Mouse (Mus musculus) stomach, postnatal 0 days (tissue): ENCODE measurements around the gene Gla. TPM values are rescaled to one million over a fixed set of nuclear protein-coding genes. Genes with fewer than 3 reads are reported as not detected.
A peak's percentile ranks its signal among the peaks of the same experiment; 100 is the strongest.

Experiments used
- ATAC-seq: fragments of 200-750 bp; cut with Nextera tagmentation; 2 replicates; pipeline ENCODE4 v1.8.0; 2017; ENCODE audit not compliant: low FRiP score, low TSS enrichment
- DNase-seq: peaks from one replicate; pipeline ENCODE4 v3.0.0-alpha.2; 2016; ENCODE audit warnings: low spot score
- H3K27ac ChIP-seq: fragments of 300-500 bp; sonication (generic); replicated peaks from 2 replicates; pipeline ENCODE4 v1.5.1; 2014; ENCODE audit warnings: mild to moderate bottlenecking, control low read depth
- H3K27me3 ChIP-seq: fragments of 300-500 bp; sonication (generic); 2 replicates; pipeline ENCODE4 v1.6.1; 2014; ENCODE audit warnings: low read length; ENCODE audit not compliant: control insufficient read depth, insufficient read depth
- H3K36me3 ChIP-seq: fragments of 300-500 bp; sonication (generic); 2 replicates; pipeline ENCODE4 v1.6.1; 2014; ENCODE audit warnings: low read length, mixed read lengths; ENCODE audit not compliant: control insufficient read depth, insufficient read depth
- H3K4me1 ChIP-seq: fragments of 300-500 bp; sonication (generic); replicated peaks from 2 replicates; pipeline ENCODE4 v1.6.1; 2014; ENCODE audit warnings: antibody characterized with exemption; ENCODE audit not compliant: control insufficient read depth, insufficient read depth
- H3K4me2 ChIP-seq: fragments of 300-500 bp; sonication (generic); replicated peaks from 2 replicates; pipeline ENCODE4 v1.6.1; 2014; ENCODE audit warnings: low read depth, mild to moderate bottlenecking, control low read depth, moderate library complexity
- H3K4me3 ChIP-seq: fragments of 300-500 bp; sonication (generic); 2 replicates; pipeline ENCODE4 v1.5.1; 2014; ENCODE audit warnings: low read depth, low read length, control low read depth
- H3K9ac ChIP-seq: fragments of 300-500 bp; sonication (generic); 2 replicates; pipeline ENCODE4 v1.6.1; 2014; ENCODE audit warnings: mild to moderate bottlenecking, low read length, control low read depth, mixed read lengths
- H3K9me3 ChIP-seq: fragments of 300-500 bp; sonication (generic); 2 replicates; pipeline ENCODE4 v1.6.1; 2016; ENCODE audit warnings: low read length; ENCODE audit not compliant: control insufficient read depth
- CTCF ChIP-seq: IDR thresholded peaks from 2 replicates; pipeline ENCODE4 v1.5.1; 2016; ENCODE audit warnings: antibody characterized with exemption, low read depth, mild to moderate bottlenecking, moderate library complexity
- EP300 ChIP-seq: optimal IDR thresholded peaks from 2 replicates; pipeline ENCODE3; 2016; ENCODE audit warnings: antibody characterized with exemption
- WGBS: fragments of 180-500 bp; shearing (Covaris S2); extraction: QIAGEN DNeasy Blood & Tissue Kit; methylation state at CpG from one replicate; pipeline ENCODE4 v1.1.7; 2014; 5-methylcytosine and 5-hydroxymethylcytosine counted together
- polyA plus RNA-seq: library from polyadenylated mRNA; unstranded; fragments of >200 nt; fragmentation: Nextera tagmentation; extraction: Ambion mirVana; gene quantifications from 2 replicates; pipeline ENCODE4 v1.2.1, GENCODE M21; 2015

Gla gene
- polyA plus RNA-seq, 1 experiment from 2014 or later: 3.6 TPM

DNA sequence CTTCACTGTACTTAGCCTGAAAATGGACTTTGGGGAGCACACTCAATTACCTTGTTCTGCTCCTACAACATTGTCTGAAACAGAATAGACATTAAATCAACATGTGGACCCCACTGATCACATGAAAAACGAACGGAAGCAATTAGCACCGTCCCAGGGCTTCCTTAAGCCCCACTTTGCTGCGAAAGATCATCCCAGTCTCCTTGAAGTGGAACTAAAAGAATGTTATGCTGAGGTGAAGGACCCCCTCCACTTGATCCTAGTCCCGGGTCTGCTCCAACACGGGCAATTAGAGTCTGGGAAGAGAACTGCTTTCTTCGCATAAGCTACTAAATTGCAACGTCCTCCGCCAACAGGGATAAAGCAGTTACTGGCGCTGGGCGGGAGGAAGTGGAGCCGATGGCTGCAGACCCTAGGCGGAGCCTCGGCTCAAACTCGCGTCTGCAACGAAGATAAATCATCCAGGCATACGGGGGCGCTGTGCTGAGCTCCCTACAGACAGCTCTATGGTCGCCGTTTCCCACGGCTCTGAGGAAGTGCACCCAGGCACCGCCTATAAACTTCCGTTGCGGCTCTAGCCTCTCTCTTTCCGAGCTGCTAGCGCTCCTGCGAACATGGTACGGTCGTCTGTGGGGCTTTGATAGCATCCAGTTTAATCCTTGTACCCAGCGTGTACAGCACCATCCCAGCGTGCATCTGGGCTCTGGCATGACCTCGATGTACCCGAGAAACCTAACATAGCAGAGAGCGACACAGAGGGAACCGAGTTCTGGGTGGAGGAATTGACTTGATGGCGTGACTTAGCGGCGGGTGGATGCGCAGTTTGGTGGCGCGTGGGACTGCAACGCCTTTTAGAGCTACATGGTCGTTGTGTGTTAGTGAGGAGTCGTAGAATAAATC is 15.6 kb downstream of the Gla start, which contains the start of gene Rpl36a:
Rpl36a (plus strand) TSS at position 552 of the 900 bp plus-strand sequence.
- 12% methylated on average over 45 of the region's 45 CpGs for WGBS
- Histone ChIP-seq H3K4me3 (peak within 1 kb of the TSS; percentile 43), H3K9me3 (no peaks in the 10 kb centered on the region), H3K4me1 (no peaks in the 10 kb centered on the region), H3K27ac (peak within 1 kb of the TSS; percentile 85), H3K36me3 (no peaks in the 10 kb centered on the region), H3K4me2 (peak within 1 kb of the TSS; percentile 53), H3K9ac (peak within 1 kb of the TSS; percentile 61), H3K27me3 (no peaks in the 10 kb centered on the region)
- ATAC-seq (peak; percentile 97), DNase-seq (peak; percentile 88)
- TF ChIP-seq EP300: no peak
- TF ChIP-seq CTCF: peak; percentile 79

DNA sequence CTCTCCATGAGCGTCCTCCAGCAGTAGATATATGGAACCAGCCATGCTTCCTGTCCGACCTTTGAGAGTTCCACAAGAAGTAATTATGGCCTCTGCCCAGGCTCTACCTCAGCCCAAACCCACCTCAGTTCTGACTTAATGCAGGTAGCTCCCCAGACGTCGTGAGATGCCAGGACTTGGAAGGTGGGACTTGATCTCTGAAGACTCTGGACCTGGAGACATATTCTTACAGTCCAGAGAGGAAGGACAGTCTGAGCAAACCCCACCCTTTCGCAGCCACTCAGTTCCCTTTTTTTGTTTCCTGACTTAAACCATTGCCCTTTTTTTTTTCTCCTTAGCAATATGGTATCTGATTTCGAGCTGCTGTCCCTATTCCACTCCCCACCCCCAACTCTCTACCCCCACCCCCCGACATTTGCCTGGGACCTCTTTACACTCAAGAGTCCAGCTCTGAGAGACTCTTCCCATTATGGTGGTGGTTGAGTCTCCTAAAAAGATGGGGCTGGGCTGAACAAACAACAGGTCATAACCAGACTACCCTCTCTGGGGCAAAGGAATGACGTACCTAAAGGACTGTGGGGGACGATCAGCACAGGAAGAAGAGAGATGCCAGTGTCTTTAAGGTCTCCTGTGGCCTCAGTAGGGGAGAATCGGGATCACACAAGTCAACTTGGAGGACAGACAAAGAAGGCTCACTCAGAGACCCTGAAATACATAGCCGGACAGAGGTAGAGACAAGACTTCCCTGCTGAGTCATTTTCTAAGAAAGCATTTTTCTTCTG is 17.8 kb downstream of the Gla start, which contains the start of gene Btk:
Btk (minus strand) TSS at position 683 of the 782 bp plus-strand sequence.
- no peak within 1 kb of the TSS for H3K9ac ChIP-seq
- no peak within 1 kb of the TSS for H3K4me3 ChIP-seq
- H3K4me1 ChIP-seq: no peaks in the 10 kb centered on the region
- no peaks in the 10 kb centered on the region for H3K9me3 ChIP-seq
- DNase-seq: no peak
- TF ChIP-seq EP300 (no peak), CTCF (no peak)
- ATAC-seq: no peak
- no peaks in the 10 kb centered on the region for H3K36me3 ChIP-seq
- 75% methylated on average over 11 of the region's 11 CpGs for WGBS
- no peaks in the 10 kb centered on the region for H3K27me3 ChIP-seq
- H3K4me2 ChIP-seq: no peak within 1 kb of the TSS
- no peak within 1 kb of the TSS for H3K27ac ChIP-seq

DNA sequence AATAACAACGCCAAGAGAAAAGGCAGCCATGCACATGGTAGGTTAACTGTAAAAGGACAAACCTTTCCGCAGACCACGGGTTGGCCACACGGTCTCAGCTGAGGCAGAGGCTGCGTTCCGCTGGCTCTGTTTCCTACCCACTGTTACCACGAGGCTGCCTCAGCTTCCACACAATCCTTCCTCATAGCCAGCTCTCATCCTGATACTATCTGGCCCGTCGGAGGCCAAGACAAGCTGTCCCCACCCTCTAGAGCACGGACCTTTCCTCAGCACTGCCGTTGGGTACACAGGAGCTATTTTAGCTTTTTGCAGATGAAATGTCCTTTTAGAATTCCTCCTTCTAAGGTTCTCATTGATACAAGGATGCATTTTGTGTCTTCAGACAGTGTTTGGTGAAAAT is 18.7 kb downstream of the Gla start:
- H3K27ac ChIP-seq: no peak overlapping the region
- H3K36me3 ChIP-seq: no peaks in the 10 kb centered on the region
- DNase-seq: no peak
- H3K4me3 ChIP-seq: no peak overlapping the region
- no peaks in the 10 kb centered on the region for H3K9me3 ChIP-seq
- no peaks in the 10 kb centered on the region for H3K4me1 ChIP-seq
- no peak overlapping the region for H3K4me2 ChIP-seq
- ATAC-seq: no peak
- H3K27me3 ChIP-seq: no peaks in the 10 kb centered on the region
- TF ChIP-seq EP300 (no peak), CTCF (no peak)
- H3K9ac ChIP-seq: no peak overlapping the region
- 81% methylated on average over 11 of the region's 11 CpGs for WGBS

DNA sequence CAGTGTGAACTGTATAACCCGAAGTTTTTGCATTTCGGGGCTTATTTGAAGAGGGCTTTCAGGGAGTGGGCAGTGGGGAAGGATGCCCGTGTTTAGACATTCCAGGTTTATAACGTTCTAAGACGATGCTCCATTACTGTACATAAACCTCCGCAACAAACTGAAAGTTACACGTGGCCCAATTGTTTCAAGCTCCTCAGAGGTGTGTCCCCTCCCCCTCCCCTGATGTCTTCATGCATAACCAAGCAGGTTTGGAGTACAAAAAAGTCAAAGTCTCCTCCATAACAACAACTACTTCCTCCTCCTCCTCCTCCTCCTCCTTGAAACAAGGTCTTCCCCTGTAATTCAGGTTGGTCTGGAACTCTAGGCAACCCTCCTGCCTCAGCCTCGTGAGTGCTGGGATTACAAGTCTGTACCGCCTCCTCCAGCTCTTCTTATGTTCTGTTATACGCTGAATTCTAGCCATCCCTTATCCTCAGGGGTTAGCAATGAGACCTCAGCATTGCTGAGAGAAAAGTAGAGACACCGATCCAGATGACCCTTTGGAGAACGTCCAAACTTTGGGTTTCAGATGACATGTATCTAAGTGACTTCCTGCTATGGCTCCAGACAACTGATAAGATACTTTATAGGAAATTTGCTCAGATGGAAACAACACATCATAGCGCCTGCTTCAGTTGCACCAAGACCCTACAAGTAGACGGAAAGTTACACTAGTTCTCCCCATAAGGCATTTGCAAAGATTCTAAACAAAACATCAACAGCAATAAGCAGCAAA is 20.2 kb downstream of the Gla start:
- Histone ChIP-seq H3K4me1 (no peaks in the 10 kb centered on the region), H3K36me3 (no peaks in the 10 kb centered on the region), H3K4me2 (no peak overlapping the region), H3K27ac (no peak overlapping the region), H3K4me3 (no peak overlapping the region), H3K9ac (no peak overlapping the region), H3K9me3 (no peaks in the 10 kb centered on the region), H3K27me3 (no peaks in the 10 kb centered on the region)
- ATAC-seq: no peak
- no peak for DNase-seq
- 80% methylated on average over 14 of the region's 14 CpGs for WGBS
- TF ChIP-seq EP300: no peak
- TF ChIP-seq CTCF: no peak

DNA sequence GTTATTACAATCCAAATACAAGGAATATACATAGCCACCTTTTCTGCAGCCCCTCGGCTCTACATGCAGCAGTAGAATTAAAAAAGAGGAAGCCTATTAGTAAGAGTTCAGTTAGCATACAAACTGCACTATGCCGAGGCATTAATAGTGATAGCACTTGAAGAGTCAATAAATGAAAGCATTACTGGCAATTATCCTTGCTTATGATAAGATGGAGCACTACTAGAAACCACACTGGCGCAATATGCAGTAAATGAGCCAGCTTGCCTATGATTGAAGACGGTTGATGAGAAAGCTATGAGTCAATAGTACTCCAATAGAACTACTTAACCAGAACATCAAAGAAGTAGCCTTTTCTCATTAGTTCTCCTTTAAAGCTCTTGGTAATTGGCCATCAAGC is 23.0 kb downstream of the Gla start:
- no peak overlapping the region for H3K27ac ChIP-seq
- 85% methylated on average over 4 of the region's 4 CpGs for WGBS
- H3K4me1 ChIP-seq: no peaks in the 10 kb centered on the region
- DNase-seq (no peak), ATAC-seq (no peak)
- H3K4me2 ChIP-seq: no peak overlapping the region
- H3K9me3 ChIP-seq: no peaks in the 10 kb centered on the region
- TF ChIP-seq EP300 (no peak), CTCF (no peak)
- no peak overlapping the region for H3K4me3 ChIP-seq
- H3K36me3 ChIP-seq: no peaks in the 10 kb centered on the region
- no peak overlapping the region for H3K9ac ChIP-seq
- no peaks in the 10 kb centered on the region for H3K27me3 ChIP-seq
